Mouse (Mus musculus) adrenal gland, postnatal 36 days (tissue): ENCODE measurements around the gene Tk1. TPM values are rescaled to one million over a fixed set of nuclear protein-coding genes. Genes with fewer than 3 reads are reported as not detected.

Experiments
- DNase-seq, 2 experiments: peaks; one replicate each; pipeline ENCODE4 v3.0.0; 2021; ENCODE audit warnings: mixed read lengths in 1 of 2
- long read RNA-seq, 2 experiments: library from polyadenylated mRNA; stranded (forward); transcript quantifications; one replicate each; pipeline ENCODE4 v2.0.0; 2021; ENCODE audit warnings: borderline sequencing depth in 2 of 2
- total RNA-seq, 2 experiments: library from RNA; stranded (reverse); gene quantifications; 2 replicates each; pipeline ENCODE4 v1.2.3; 2021

Tk1 gene
- 1 to 10 TPM; 7.9 to 8.8 TPM for total RNA-seq
- long read RNA-seq, experiment 1, transcript Tk1-201 (7 exons, 1,440 nt), result major isoform, 8 of 9 reads
- long read RNA-seq, experiment 1, partial matches to known transcripts, result 1 of 9 reads
- long read RNA-seq, experiment 1, other reads (novel, unspliced or antisense), result 0 of 9 reads
- long read RNA-seq, experiment 2, result 0 reads

GRCm38 (mm10) chr11:117825333-117826101, at the start of gene Tk1, which contains the start of gene Afmid:
Gene Tk1 (minus strand): TSS chr11:117826092.
Gene Afmid (plus strand): TSS chr11:117825924.
- peak; percentile 78 to 83 for DNase-seq

GRCm38 (mm10) chr11:117875681-117876080, 49.8 kb upstream of the Tk1 start:
- DNase-seq, result no peak

- no peak for DNase-seq
Observed at GRCm38 (mm10) chr11:117874419-117874818, 48.5 kb upstream of the Tk1 start.

- DNase-seq, result peak; percentile 90 to 91
Observed at GRCm38 (mm10) chr11:117872861-117873608, 47.1 kb upstream of the Tk1 start, which contains the start of gene Tha1. Gene Tha1 (minus strand): TSS chr11:117873481.

GRCm38 (mm10) chr11:117871911-117872584, 46.2 kb upstream of the Tk1 start:
- DNase-seq, result no peak

- DNase-seq, result no peak
Observed at GRCm38 (mm10) chr11:117871376-117871775, 45.5 kb upstream of the Tk1 start.

GRCm38 (mm10) chr11:117870688-117871365, 44.9 kb upstream of the Tk1 start:
- DNase-seq, result peak; percentile 70 to 75

- no peak for DNase-seq
Observed at GRCm38 (mm10) chr11:117865988-117866387, 40.1 kb upstream of the Tk1 start.

GRCm38 (mm10) chr11:117864805-117865204, 38.9 kb upstream of the Tk1 start:
- no peak for DNase-seq

- DNase-seq, result no peak
Observed at GRCm38 (mm10) chr11:117863174-117863856, 37.4 kb upstream of the Tk1 start.

GRCm38 (mm10) chr11:117860601-117861000, 34.7 kb upstream of the Tk1 start, which contains the start of gene Tmem235:
Gene Tmem235 (plus strand): TSS chr11:117860752.
- no peak for DNase-seq

GRCm38 (mm10) chr11:117858392-117858791, 32.5 kb upstream of the Tk1 start:
- no peak for DNase-seq

GRCm38 (mm10) chr11:117857462-117857861, 31.6 kb upstream of the Tk1 start:
- no peak for DNase-seq

GRCm38 (mm10) chr11:117855975-117856374, 30.1 kb upstream of the Tk1 start:
- DNase-seq, result no peak

GRCm38 (mm10) chr11:117855360-117855759, 29.5 kb upstream of the Tk1 start:
- no peak for DNase-seq

- no peak for DNase-seq
Observed at GRCm38 (mm10) chr11:117854241-117854640, 28.3 kb upstream of the Tk1 start.

GRCm38 (mm10) chr11:117852875-117853274, 27.0 kb upstream of the Tk1 start:
- DNase-seq, result no peak

GRCm38 (mm10) chr11:117848985-117849671, 23.2 kb upstream of the Tk1 start, which contains the start of gene Birc5:
Gene Birc5 (plus strand): TSS chr11:117849251.
- DNase-seq, result peak; percentile 96 to 98

- DNase-seq, result peak in 1 of 2 experiments; percentile 54
Observed at GRCm38 (mm10) chr11:117848271-117848984, 22.5 kb upstream of the Tk1 start.
